Mouse (Mus musculus) neural tube, embryonic 14.5 days (tissue): ENCODE data around the gene Eif3f. TPM values are rescaled to one million over a fixed set of nuclear protein-coding genes. Genes with fewer than 3 reads are reported as not detected.
A peak's percentile ranks its signal among the peaks of the same experiment; 100 is the strongest.

Source experiments
- ATAC-seq: fragments of 200-750 bp; cut with Nextera tagmentation; 2 replicates; pipeline ENCODE4 v1.8.0; 2017; ENCODE audit warnings: low read depth, mild to moderate bottlenecking, moderate TSS enrichment, moderate library complexity
- H3K27ac ChIP-seq: fragments of 300-500 bp; sonication (generic); 2 replicates; pipeline ENCODE4 v1.5.1; 2014; ENCODE audit warnings: low read depth, mild to moderate bottlenecking, control low read depth, low read length, moderate library complexity, mixed read lengths
- H3K27me3 ChIP-seq: fragments of 300-500 bp; sonication (generic); 2 replicates; pipeline ENCODE4 v1.6.1; 2014; ENCODE audit warnings: low read length; ENCODE audit not compliant: control insufficient read depth, insufficient read depth
- H3K36me3 ChIP-seq: fragments of 300-500 bp; sonication (generic); 2 replicates; pipeline ENCODE4 v1.6.1; 2014; ENCODE audit warnings: low read length, mixed read lengths; ENCODE audit not compliant: control insufficient read depth, insufficient read depth
- H3K4me1 ChIP-seq: fragments of 300-500 bp; sonication (generic); 2 replicates; pipeline ENCODE4 v1.6.1; 2014; ENCODE audit warnings: low read length; ENCODE audit not compliant: control insufficient read depth, insufficient read depth
- H3K4me2 ChIP-seq: fragments of 300-500 bp; sonication (generic); 2 replicates; pipeline ENCODE4 v1.6.1; 2014; ENCODE audit warnings: mild to moderate bottlenecking, low read depth, low read length, control low read depth
- H3K4me3 ChIP-seq: fragments of 300-500 bp; sonication (generic); 2 replicates; pipeline ENCODE4 v1.5.1; 2014; ENCODE audit warnings: low read depth, low read length, control low read depth, mixed read lengths
- H3K9ac ChIP-seq: fragments of 300-500 bp; sonication (generic); replicated peaks from 2 replicates; pipeline ENCODE4 v1.6.1; 2014; ENCODE audit warnings: low read depth, mild to moderate bottlenecking, control low read depth, low read length, mixed read lengths
- H3K9me3 ChIP-seq: fragments of 300-500 bp; sonication (generic); 2 replicates; pipeline ENCODE4 v1.6.1; 2016; ENCODE audit warnings: low read length; ENCODE audit not compliant: control insufficient read depth
- WGBS: fragments of 180-500 bp; shearing (Covaris S2); extraction: QIAGEN DNeasy Blood & Tissue Kit; methylation state at CpG from one replicate; pipeline ENCODE4 v1.1.7; 2014; 5-methylcytosine and 5-hydroxymethylcytosine counted together
- polyA plus RNA-seq: library from polyadenylated mRNA; unstranded; fragments of >200 nt; fragmentation: Nextera tagmentation; extraction: Ambion mirVana; gene quantifications from 2 replicates; pipeline ENCODE4 v1.2.1, GENCODE M21; 2014

Eif3f gene
- polyA plus RNA-seq = 81.2 and 84.4 TPM in 2 replicates

DNA sequence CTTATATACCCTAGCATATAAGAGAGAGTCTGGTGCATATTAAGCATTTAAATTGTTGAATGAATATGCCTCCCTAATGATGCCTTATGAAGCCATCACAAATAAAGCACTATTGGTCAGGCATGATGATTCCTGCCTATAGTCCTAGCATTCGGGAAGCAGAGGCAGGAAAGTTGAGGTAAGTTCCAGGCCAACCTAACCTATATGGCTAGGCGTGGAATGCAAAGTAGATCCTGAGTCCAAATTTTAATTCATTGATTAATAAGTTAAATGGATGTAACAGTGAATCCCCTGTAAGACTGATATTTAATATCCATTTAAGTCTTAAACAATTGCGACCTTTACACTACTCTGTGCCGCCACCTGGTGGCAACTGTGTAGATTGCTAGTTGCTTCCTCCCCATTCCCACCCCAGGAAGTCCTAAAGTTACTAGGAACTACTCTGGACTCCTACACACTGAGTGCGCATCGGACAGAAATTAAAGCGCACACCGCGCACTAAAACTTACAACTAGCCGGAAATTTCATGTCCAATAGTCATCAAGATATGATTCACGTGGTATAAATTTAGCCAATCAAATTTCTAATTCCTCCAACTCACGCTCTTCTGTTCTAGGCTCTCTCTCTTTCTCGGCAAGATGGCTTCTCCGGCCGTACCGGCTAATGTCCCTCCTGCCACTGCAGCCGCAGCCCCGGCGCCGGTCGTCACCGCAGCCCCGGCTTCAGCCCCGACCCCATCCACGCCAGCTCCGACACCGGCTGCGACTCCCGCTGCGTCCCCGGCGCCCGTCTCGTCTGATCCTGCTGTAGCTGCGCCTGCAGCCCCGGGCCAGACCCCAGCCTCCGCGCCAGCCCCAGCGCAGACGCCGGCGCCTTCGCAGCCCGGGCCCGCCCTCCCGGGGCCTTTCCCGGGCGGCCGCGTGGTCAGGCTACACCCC lies at the start of gene Eif3f:
Gene Eif3f, plus strand, starts transcription at position 624 of the 938 bp plus-strand sequence.
- ATAC-seq = peak; percentile 97
- H3K9me3 ChIP-seq = no peaks in the 10 kb centered on the region
- peak within 1 kb of the TSS; percentile 59 for H3K9ac ChIP-seq
- peak within 1 kb of the TSS; percentile 80 for H3K27ac ChIP-seq
- H3K4me3 ChIP-seq = peak within 1 kb of the TSS; percentile 61
- H3K27me3 ChIP-seq = no peaks in the 10 kb centered on the region
- peaks cover 15% of the 10 kb centered on the region for H3K4me1 ChIP-seq
- peaks cover 18% of the 10 kb centered on the region for H3K36me3 ChIP-seq
- peak within 1 kb of the TSS; percentile 91 for H3K4me2 ChIP-seq
- 2% methylated on average over 47 of the region's 50 CpGs for WGBS

GRCm38 (mm10) chr7:108884906-108885305 lies 49.3 kb upstream of the Eif3f start, which contains the start of gene Olfr518:
TSS of gene Olfr518 (minus strand) at chr7:108885006.
- H3K36me3 ChIP-seq = no peaks in the 10 kb centered on the region
- no peak for ATAC-seq
- 81% methylated on average over 4 of the region's 4 CpGs for WGBS
- no peak within 1 kb of the TSS for H3K9ac ChIP-seq
- H3K27ac ChIP-seq = no peak within 1 kb of the TSS
- no peaks in the 10 kb centered on the region for H3K4me1 ChIP-seq
- no peaks in the 10 kb centered on the region for H3K27me3 ChIP-seq
- no peak within 1 kb of the TSS for H3K4me2 ChIP-seq
- H3K9me3 ChIP-seq = no peaks in the 10 kb centered on the region
- H3K4me3 ChIP-seq = no peak within 1 kb of the TSS

GRCm38 (mm10) chr7:108894320-108894719 lies 39.9 kb upstream of the Eif3f start, which contains the start of gene Olfr519:
TSS of gene Olfr519 (minus strand) at chr7:108894420.
- Histone ChIP-seq H3K9me3 (no peaks in the 10 kb centered on the region), H3K4me3 (no peak within 1 kb of the TSS), H3K4me1 (no peaks in the 10 kb centered on the region), H3K27me3 (no peaks in the 10 kb centered on the region), H3K4me2 (no peak within 1 kb of the TSS), H3K27ac (no peak within 1 kb of the TSS), H3K9ac (no peak within 1 kb of the TSS), H3K36me3 (no peaks in the 10 kb centered on the region)
- ATAC-seq = no peak
- WGBS = 90% methylated on average over 5 of the region's 5 CpGs

GRCm38 (mm10) chr7:108903969-108904368 lies 30.2 kb upstream of the Eif3f start:
- 83% methylated on average over 2 of the region's 2 CpGs for WGBS
- Histone ChIP-seq H3K9ac (no peak overlapping the region), H3K27ac (no peak overlapping the region), H3K27me3 (no peaks in the 10 kb centered on the region), H3K36me3 (no peaks in the 10 kb centered on the region), H3K9me3 (no peaks in the 10 kb centered on the region), H3K4me2 (no peak overlapping the region), H3K4me1 (no peaks in the 10 kb centered on the region), H3K4me3 (no peak overlapping the region)
- no peak for ATAC-seq

DNA sequence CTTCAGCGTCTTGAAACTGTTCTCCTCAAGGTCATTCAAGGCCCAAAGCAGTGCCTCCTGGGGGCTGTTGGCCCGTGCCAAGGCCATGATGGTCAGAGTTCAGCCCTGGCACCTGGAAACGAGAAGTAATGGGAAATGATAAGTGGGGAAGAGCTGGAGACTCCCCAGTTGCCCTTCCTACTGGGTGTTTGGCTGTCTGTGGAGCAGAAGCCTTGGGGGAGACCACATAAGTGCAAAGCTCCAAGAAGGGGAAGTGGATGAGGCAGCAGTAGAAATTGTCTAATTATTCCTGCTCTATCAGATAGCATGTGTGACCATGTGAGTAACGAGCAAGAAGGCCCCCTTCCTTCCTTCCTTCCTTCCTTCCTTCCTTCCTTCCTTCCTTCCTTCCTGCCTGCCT lies 7.2 kb upstream of the Eif3f start:
- H3K9ac ChIP-seq = no peak overlapping the region
- no peak overlapping the region for H3K4me2 ChIP-seq
- no peaks in the 10 kb centered on the region for H3K4me1 ChIP-seq
- H3K9me3 ChIP-seq = no peaks in the 10 kb centered on the region
- H3K36me3 ChIP-seq = no peaks in the 10 kb centered on the region
- no peak overlapping the region for H3K4me3 ChIP-seq
- no peak for ATAC-seq
- WGBS = 72% methylated on average over 4 of the region's 4 CpGs
- H3K27me3 ChIP-seq = no peaks in the 10 kb centered on the region
- no peak overlapping the region for H3K27ac ChIP-seq

DNA sequence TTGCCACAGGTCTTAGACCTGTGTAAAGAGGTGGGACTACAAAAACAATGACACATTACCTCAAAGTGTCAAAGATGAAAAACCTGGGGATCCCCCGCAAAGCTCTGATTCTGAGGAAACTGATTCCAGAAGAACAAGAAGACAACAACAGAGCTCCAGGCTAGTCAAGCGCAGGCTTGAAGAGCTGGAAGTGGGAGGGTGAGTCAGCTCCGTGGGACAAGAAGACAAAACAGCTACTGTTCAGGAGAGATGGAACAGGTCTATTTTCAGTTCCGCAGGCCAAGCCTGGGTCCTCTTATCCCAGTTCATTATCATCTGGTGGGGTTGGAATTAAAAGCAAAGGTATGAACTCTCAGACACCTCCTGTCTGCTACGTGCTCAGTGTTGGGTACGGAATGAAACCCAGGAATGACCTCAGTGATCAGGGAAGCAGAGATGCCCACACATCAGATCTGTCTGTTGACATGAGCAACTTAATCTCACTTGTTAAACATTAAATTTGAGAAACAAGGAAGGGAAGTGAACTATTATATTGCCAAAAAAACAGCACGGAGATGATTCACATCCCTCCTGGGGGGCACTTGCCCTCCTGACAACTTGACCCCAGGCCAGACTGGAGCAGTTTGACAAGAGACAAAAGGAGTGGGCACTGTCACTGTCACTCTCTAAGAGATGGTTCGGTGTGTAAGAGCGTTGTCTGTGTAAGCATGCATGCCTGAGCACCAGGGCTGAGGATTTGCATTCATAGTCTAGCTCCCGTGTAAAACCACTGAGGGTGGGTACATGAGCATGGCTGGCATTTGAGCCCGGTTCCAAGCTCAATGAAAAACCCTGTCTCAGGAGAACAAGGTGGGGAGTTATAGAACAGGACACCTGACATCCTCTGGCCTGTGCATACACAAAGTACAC lies 5.7 kb upstream of the Eif3f start:
- WGBS = 79% methylated on average over 11 of the region's 11 CpGs
- ATAC-seq = no peak

GRCm38 (mm10) chr7:108929726-108930393 lies 4.4 kb upstream of the Eif3f start, which contains the start of gene Nlrp10:
TSS of gene Nlrp10 (minus strand) at chr7:108930178.
- no peak for ATAC-seq

More for the DNA sequence above, 5.7 kb upstream of the Eif3f start:
- Histone ChIP-seq H3K27ac (no peak overlapping the region), H3K4me1 (no peaks in the 10 kb centered on the region), H3K4me3 (no peak overlapping the region), H3K36me3 (no peaks in the 10 kb centered on the region), H3K4me2 (no peak overlapping the region), H3K9me3 (no peaks in the 10 kb centered on the region), H3K9ac (no peak overlapping the region), H3K27me3 (no peaks in the 10 kb centered on the region)

DNA sequence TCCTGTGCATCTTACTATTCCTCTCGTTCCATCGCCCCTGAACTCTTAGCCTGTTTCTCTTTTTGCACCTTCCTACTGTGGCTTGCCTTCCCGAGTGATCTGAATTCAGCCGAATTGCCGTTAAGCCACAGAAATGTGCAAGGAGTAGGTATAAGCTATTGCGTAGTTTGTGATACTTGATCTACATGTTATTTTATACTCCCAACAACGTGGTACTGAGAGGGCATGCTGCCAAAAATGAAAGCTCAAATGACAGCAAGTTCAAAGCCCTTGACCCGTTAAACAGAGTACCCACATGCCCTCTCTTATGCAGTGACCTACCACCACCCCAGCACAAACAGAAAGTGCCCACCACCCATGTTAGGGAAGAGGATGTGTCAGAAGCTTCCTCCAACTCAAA lies 619 bp downstream of the Eif3f start:
- no peak overlapping the region for H3K27ac ChIP-seq
- no peaks in the 10 kb centered on the region for H3K9me3 ChIP-seq
- peaks cover 22% of the 10 kb centered on the region for H3K36me3 ChIP-seq
- H3K9ac ChIP-seq = peak overlapping the region; percentile 59
- peak overlapping the region; percentile 91 for H3K4me2 ChIP-seq
- H3K4me3 ChIP-seq = peak overlapping the region; percentile 61
- H3K27me3 ChIP-seq = no peaks in the 10 kb centered on the region
- peaks cover 15% of the 10 kb centered on the region for H3K4me1 ChIP-seq
- ATAC-seq = no peak
- WGBS = 10% methylated on average over 8 of the region's 8 CpGs

More at GRCm38 (mm10) chr7:108929726-108930393, 4.4 kb upstream of the Eif3f start, which contains the start of gene Nlrp10:
- H3K9me3 ChIP-seq = no peaks in the 10 kb centered on the region
- H3K36me3 ChIP-seq = no peaks in the 10 kb centered on the region
- peaks cover under 1% of the 10 kb centered on the region; the same call in 1 of the 2 replicates for H3K4me1 ChIP-seq
- no peak within 1 kb of the TSS for H3K4me3 ChIP-seq
- H3K27me3 ChIP-seq = no peaks in the 10 kb centered on the region
- no peak within 1 kb of the TSS for H3K4me2 ChIP-seq
- WGBS = 79% methylated on average over 6 of the region's 6 CpGs
- no peak within 1 kb of the TSS for H3K9ac ChIP-seq
- no peak within 1 kb of the TSS for H3K27ac ChIP-seq
